ENCODE assay signal across 9 mouse cellular contexts in the genomic region with DNA sequence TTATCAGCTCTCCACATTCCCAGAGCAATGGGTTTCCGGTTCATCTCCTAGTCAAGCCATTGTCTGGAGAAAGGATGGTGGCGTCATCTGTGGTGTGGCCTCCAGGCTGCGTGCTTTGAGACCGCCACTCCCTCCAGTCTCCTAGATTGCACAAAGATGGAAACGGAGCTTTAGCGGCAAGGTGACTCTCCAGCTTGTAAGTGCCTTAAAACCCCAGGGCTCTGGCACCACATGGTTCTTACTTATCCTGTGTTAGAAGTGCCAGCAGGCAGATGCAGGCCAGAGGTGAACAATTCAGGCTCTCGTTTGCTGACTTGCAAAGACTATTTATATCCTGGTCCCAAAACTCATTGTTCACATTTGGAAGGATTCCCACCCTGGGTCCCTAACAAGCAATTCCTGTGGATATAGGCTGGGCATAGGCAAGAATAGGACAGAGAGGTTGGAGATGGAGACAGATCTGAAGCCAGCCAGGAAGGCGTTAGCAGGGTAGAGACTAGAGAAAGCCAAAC. TPM values are rescaled to one million over a fixed set of nuclear protein-coding genes. Genes with fewer than 3 reads are reported as not detected.
DNase-seq lines count a peak whose midpoint lies in the region; ATAC-seq and TF ChIP-seq lines count a peak whose summit lies in the region.
"Had no signal": no experiment of that assay in that cellular context is flagged by ENCODE, and none has a peak within 500 bp of the region (broad histone marks: within the 10 kb centered on the region; RNA-seq: fewer than 3 reads in every experiment).

No protein-coding gene starts in this region.

- peaks cover 42% of the 10 kb centered on the region for H3K36me3 ChIP-seq in kidney, embryonic 15.5 days
- H3K36me3 ChIP-seq in heart, embryonic 15.5 days = peaks cover 33% of the 10 kb centered on the region
- H3K36me3 ChIP-seq in thymus, adult 2 months (ENCODE audit: control insufficient read depth, insufficient read depth, low read length) = peaks cover 30% of the 10 kb centered on the region

- no peak for ATAC-seq in kidney, embryonic 15.5 days (replicated peaks; ENCODE audit: low FRiP score)
- ATAC-seq in heart, embryonic 15.5 days (replicated peaks; ENCODE audit: insufficient number of reproducible peaks, insufficient read depth, low FRiP score, low read depth) = peak; percentile 60

- no peak overlapping the region for H3K4me2 ChIP-seq in kidney, embryonic 15.5 days
- H3K4me2 ChIP-seq in heart, embryonic 15.5 days = peak overlapping the region; percentile 4

- H3K4me3 ChIP-seq in kidney, embryonic 15.5 days (replicated peaks) = no peak overlapping the region
- H3K4me3 ChIP-seq in brown adipose tissue, adult 24 weeks (ENCODE audit: insufficient read depth, low read depth, low read length) = no peak overlapping the region
- H3K4me3 ChIP-seq in heart, embryonic 15.5 days = no peak overlapping the region
- H3K4me3 ChIP-seq in thymus, adult 2 months (ENCODE audit: control insufficient read depth, insufficient read depth, low read length) = no peak overlapping the region
- H3K4me3 ChIP-seq in left cerebral cortex, adult 2 months = no peak overlapping the region

- H3K27ac ChIP-seq in kidney, embryonic 15.5 days = 0 out of 2 replicates have a peak overlapping the region, but pooled peaks have one; percentile 34
- peak overlapping the region; percentile 88 for H3K27ac ChIP-seq in brown adipose tissue, adult 24 weeks (replicated peaks; ENCODE audit: low read depth, low read length)
- peak overlapping the region; percentile 73 for H3K27ac ChIP-seq in heart, embryonic 15.5 days
- no peak overlapping the region for H3K27ac ChIP-seq in thymus, adult 2 months (ENCODE audit: control insufficient read depth, insufficient read depth, low read length)
- H3K27ac ChIP-seq in left cerebral cortex, adult 2 months = no peak overlapping the region

- no peak overlapping the region for H3K9ac ChIP-seq in kidney, embryonic 15.5 days
- H3K9ac ChIP-seq in heart, embryonic 15.5 days = no peak overlapping the region

- 68% methylated on average over 8 of the region's 8 CpGs for WGBS in kidney, embryonic 15.5 days
- 25% methylated on average over 8 of the region's 8 CpGs for WGBS in heart, embryonic 15.5 days
- WGBS in thymus, adult 2 months = 87% methylated on average over 8 of the region's 8 CpGs

- no peaks in the 10 kb centered on the region for H3K4me1 ChIP-seq in kidney, embryonic 15.5 days
- peaks cover 26% of the 10 kb centered on the region for H3K4me1 ChIP-seq in brown adipose tissue, adult 24 weeks (ENCODE audit: control insufficient read depth, insufficient read depth, insufficient read length, low read length)
- peaks cover 31% of the 10 kb centered on the region for H3K4me1 ChIP-seq in heart, embryonic 15.5 days (replicated peaks)
- H3K4me1 ChIP-seq in thymus, adult 2 months (replicated peaks; ENCODE audit: control insufficient read depth, insufficient read depth, low read length) = no peaks in the 10 kb centered on the region

- no peak for TF ChIP-seq POLR2A in thymus, adult 2 months (IDR thresholded peaks at IDR 0.05; ENCODE audit: control insufficient read depth, extremely low read depth, insufficient read depth, low read length, poor library complexity)

- DNase-seq in kidney, adult 8-10 months = no peak
- peak; percentile 39 for DNase-seq in lung, postnatal 14 days
- no peak for DNase-seq in thymus, adult 2 months
- no peak for DNase-seq in left cerebral cortex, adult 2 months (ENCODE audit: extremely low spot score in 1 of 2, low spot score in 2 of 2)
- DNase-seq: adrenal gland, postnatal 14 days; embryo, embryonic 11 days had no signal

- intact Hi-C loops in left cerebral cortex, adult 2 months (cut with DNase I) = no loop called here

- TF ChIP-seq CTCF in thymus, adult 2 months (IDR thresholded peaks at IDR 0.05; ENCODE audit: borderline replicate concordance, control insufficient read depth, extremely low read depth, insufficient read depth, low read length, poor library complexity) = no peak
- TF ChIP-seq CTCF in left cerebral cortex, adult 2 months (IDR thresholded peaks at IDR 0.05) = no peak

- H3K27me3 ChIP-seq in kidney, embryonic 15.5 days = no peaks in the 10 kb centered on the region
- H3K27me3 ChIP-seq in heart, embryonic 15.5 days = no peaks in the 10 kb centered on the region
- no peaks in the 10 kb centered on the region for H3K27me3 ChIP-seq in thymus, adult 2 months (ENCODE audit: control insufficient read depth, insufficient read depth, low read length)

- H3K9me3 ChIP-seq in kidney, embryonic 15.5 days (replicated peaks) = no peaks in the 10 kb centered on the region
- H3K9me3 ChIP-seq in heart, embryonic 15.5 days (replicated peaks) = no peaks in the 10 kb centered on the region

RNA-seq across cellular contexts. Expression of a gene that starts 40.4 kb away (rescaled TPM):
- polyA plus RNA-seq in kidney, embryonic 15.5 days (2015; fragmentation: Nextera tagmentation; extraction: Ambion mirVana) = 217 and 225 TPM in 2 replicates
- polyA plus RNA-seq in brown adipose tissue, adult 24 weeks (2012; ENCODE audit: insufficient read depth, insufficient read length, missing spikeins) = 578 and 694 TPM in 2 replicates
- 128 and 176 TPM in 2 replicates for polyA plus RNA-seq in heart, embryonic 15.5 days (2015; fragmentation: Nextera tagmentation; extraction: Ambion mirVana)
- polyA plus RNA-seq in thymus, adult 2 months (2012; rRNA removed) = 37.4 and 38.0 TPM in 2 replicates
- 100 to 1,000 TPM; 278 to 279 TPM for total RNA-seq in left cerebral cortex, adult 2 months (2021)

Comparison
In these comparisons a context has a peak if more than half of its experiments do, and no peak if none do; other contexts are left out.
1. H3K27ac ChIP-seq: peak in kidney, embryonic 15.5 days (single experiment), brown adipose tissue, adult 24 weeks (single experiment) and heart, embryonic 15.5 days (single experiment); none in thymus, adult 2 months (single experiment) and left cerebral cortex, adult 2 months (single experiment).